Mouse (Mus musculus): ENCODE data around the gene Cdhr1. TPM values are rescaled to one million over a fixed set of nuclear protein-coding genes. Genes with fewer than 3 reads are reported as not detected.
"Not testable (repeated sequence)": the region's sequence is repeated elsewhere in the genome, so short reads cannot be mapped to it uniquely, and the experiment has no call there.

Cdhr1 gene
- total RNA-seq (2021): 10 to 100 TPM; 11.2 to 14.1 TPM
- long read RNA-seq, experiment 1, full-length matches to known transcripts: 5 of 7 reads
- long read RNA-seq, experiment 1, partial matches to known transcripts: 1 of 7 reads
- long read RNA-seq, experiment 1, other reads (novel, unspliced or antisense): 1 of 7 reads
- long read RNA-seq, experiment 2, full-length matches to known transcripts: 8 of 14 reads
- long read RNA-seq, experiment 2, partial matches to known transcripts: 0 of 14 reads
- long read RNA-seq, experiment 2, other reads (novel, unspliced or antisense): 6 of 14 reads

- intact Hi-C loops (cut with DNase I): no loop called here
- TF ChIP-seq CTCF (IDR thresholded peaks at IDR 0.05): no peak
- peak; percentile 22 to 24 for DNase-seq (ENCODE audit: extremely low spot score in 1 of 2, low spot score in 2 of 2)
- no peak within 1 kb of the TSS for H3K27ac ChIP-seq
- H3K4me3 ChIP-seq: peak within 1 kb of the TSS; percentile 46
These were observed at the start of gene Cdhr1 for GRCm38 (mm10) chr14:37097956-37098530. Gene Cdhr1, minus strand, starts transcription at chr14:37098347.

- DNase-seq (ENCODE audit: extremely low spot score in 1 of 2, low spot score in 2 of 2): no peak
- Histone ChIP-seq H3K27ac (no peak overlapping the region), H3K4me3 (no peak overlapping the region)
- intact Hi-C loops (cut with DNase I): no loop called here
- TF ChIP-seq CTCF (IDR thresholded peaks at IDR 0.05): no peak
These were observed 41.0 kb upstream of the Cdhr1 start for GRCm38 (mm10) chr14:37139051-37139710.

- H3K4me3 ChIP-seq; DNase-seq (ENCODE audit: extremely low spot score in 1 of 2, low spot score in 2 of 2); H3K27ac ChIP-seq; intact Hi-C loops (cut with DNase I): not testable (repeated sequence)
These were observed 39.4 kb upstream of the Cdhr1 start for GRCm38 (mm10) chr14:37137596-37137995.

GRCm38 (mm10) chr14:37136110-37136509, 38.0 kb upstream of the Cdhr1 start:
- Histone ChIP-seq H3K27ac (no peak overlapping the region), H3K4me3 (peak overlapping the region; percentile 89; the same call in 1 of the 2 replicates)
- no peak for TF ChIP-seq CTCF (IDR thresholded peaks at IDR 0.05)
- intact Hi-C loops (cut with DNase I): no loop called here
- DNase-seq (ENCODE audit: extremely low spot score in 1 of 2, low spot score in 2 of 2): no peak

GRCm38 (mm10) chr14:37135671-37136070, 37.5 kb upstream of the Cdhr1 start:
- peak overlapping the region; percentile 74 for H3K27ac ChIP-seq
- H3K4me3 ChIP-seq: peak overlapping the region; percentile 89
- DNase-seq (ENCODE audit: extremely low spot score in 1 of 2, low spot score in 2 of 2): no peak
- intact Hi-C loops (cut with DNase I): loop anchor here (2.0 kb wide), 1 partner anchor 167 kb away; the partner anchor contains the start of gene Ccser2
- no peak for TF ChIP-seq CTCF (IDR thresholded peaks at IDR 0.05)

GRCm38 (mm10) chr14:37135127-37135593, 37.0 kb upstream of the Cdhr1 start, which contains the start of gene Ghitm:
Gene Ghitm, minus strand, starts transcription at chr14:37135272.
- intact Hi-C loops (cut with DNase I): loop anchor here (2.0 kb wide), 1 partner anchor 166 kb away; the partner anchor contains the start of gene Ccser2
- TF ChIP-seq CTCF (IDR thresholded peaks at IDR 0.05): no peak; the same call in 1 of the 2 replicates
- DNase-seq (ENCODE audit: extremely low spot score in 1 of 2, low spot score in 2 of 2): peak; percentile 97 to 98
- Histone ChIP-seq H3K4me3 (peak within 1 kb of the TSS; percentile 89), H3K27ac (peak within 1 kb of the TSS; percentile 87)

- peak overlapping the region; percentile 89 for H3K4me3 ChIP-seq
- intact Hi-C loops (cut with DNase I): loop anchor here (2.0 kb wide), 1 partner anchor 166 kb away; the partner anchor contains the start of gene Ccser2
- TF ChIP-seq CTCF (IDR thresholded peaks at IDR 0.05): no peak
- DNase-seq (ENCODE audit: extremely low spot score in 1 of 2, low spot score in 2 of 2): no peak
- peak overlapping the region; percentile 87 for H3K27ac ChIP-seq
These were observed 36.4 kb upstream of the Cdhr1 start for GRCm38 (mm10) chr14:37134304-37135126.

- Histone ChIP-seq H3K4me3 (no peak overlapping the region), H3K27ac (no peak overlapping the region)
- peak; percentile 36 to 39 for DNase-seq (ENCODE audit: extremely low spot score in 1 of 2, low spot score in 2 of 2)
- peak; percentile 76 for TF ChIP-seq CTCF (IDR thresholded peaks at IDR 0.05)
- intact Hi-C loops (cut with DNase I): loop anchor here (5.0 kb wide), 3 partner anchors 60 to 260 kb away; partner anchors contain the start of gene Lrit2
These were observed 29.5 kb upstream of the Cdhr1 start for GRCm38 (mm10) chr14:37127652-37128051.

- TF ChIP-seq CTCF (IDR thresholded peaks at IDR 0.05): no peak
- intact Hi-C loops (cut with DNase I): no loop called here
- no peak overlapping the region for H3K27ac ChIP-seq
- no peak overlapping the region for H3K4me3 ChIP-seq
- no peak for DNase-seq (ENCODE audit: extremely low spot score in 1 of 2, low spot score in 2 of 2)
These were observed 21.1 kb upstream of the Cdhr1 start for GRCm38 (mm10) chr14:37119233-37119632.

GRCm38 (mm10) chr14:37113922-37114321, 15.8 kb upstream of the Cdhr1 start, which contains the start of gene 2610528A11Rik:
Gene 2610528A11Rik, minus strand, starts transcription at chr14:37114022.
- no peak within 1 kb of the TSS for H3K4me3 ChIP-seq
- no peak within 1 kb of the TSS for H3K27ac ChIP-seq
- intact Hi-C loops (cut with DNase I): no loop called here
- no peak for TF ChIP-seq CTCF (IDR thresholded peaks at IDR 0.05)
- no peak for DNase-seq (ENCODE audit: extremely low spot score in 1 of 2, low spot score in 2 of 2)

- Histone ChIP-seq H3K27ac (no peak overlapping the region), H3K4me3 (no peak overlapping the region)
- no peak for DNase-seq (ENCODE audit: extremely low spot score in 1 of 2, low spot score in 2 of 2)
- TF ChIP-seq CTCF (IDR thresholded peaks at IDR 0.05): no peak
- intact Hi-C loops (cut with DNase I): no loop called here
These were observed 14.8 kb upstream of the Cdhr1 start for GRCm38 (mm10) chr14:37112931-37113330.

Measured in left cerebral cortex, adult 2 months (tissue).